Mouse (Mus musculus): ENCODE data around the gene Adad2. TPM values are rescaled to one million over a fixed set of nuclear protein-coding genes. Genes with fewer than 3 reads are reported as not detected.

The Adad2 gene
- polyA plus RNA-seq, 1 experiment = not detected

DNA sequence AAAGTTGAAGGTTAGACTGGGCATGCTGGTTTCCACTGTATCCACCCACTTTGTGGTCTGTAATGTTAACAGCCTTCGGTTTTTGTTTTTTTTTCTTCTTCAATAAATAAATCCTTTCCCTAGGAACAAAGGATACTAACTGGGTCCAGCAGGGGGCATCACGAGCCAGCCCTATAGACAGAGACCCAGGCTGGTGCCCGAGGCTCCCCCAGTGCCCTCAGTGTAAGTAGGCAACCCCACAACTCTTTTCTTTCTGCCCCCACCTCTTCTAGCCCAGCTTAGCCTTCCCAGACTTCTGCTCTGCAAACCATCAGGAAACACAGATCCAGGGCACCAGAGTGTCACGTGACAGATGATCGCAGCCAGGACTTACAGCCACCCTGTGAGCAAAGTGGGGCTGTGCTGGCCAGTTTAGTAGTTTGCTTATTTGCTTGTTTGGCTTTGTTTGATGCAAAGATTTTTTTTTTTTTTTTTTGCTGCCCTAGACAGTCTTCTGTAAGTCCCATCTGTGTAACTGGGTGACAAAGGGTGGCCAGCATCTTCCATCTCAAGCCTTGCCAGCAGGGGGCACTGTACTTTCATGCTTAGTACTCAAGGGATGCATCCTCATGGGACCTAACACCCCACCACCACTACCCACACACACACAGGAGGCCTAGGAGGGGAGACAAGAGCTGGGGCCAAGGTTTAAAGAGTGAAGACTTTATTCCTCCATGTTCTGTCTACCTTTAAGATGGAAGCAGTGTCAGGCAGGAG, 44.3 kb downstream of the Adad2 start:
- no peaks in the 10 kb centered on the region for H3K79me2 ChIP-seq (ENCODE audit: control insufficient read depth, insufficient read depth)
- no peak for TF ChIP-seq CEBPB (IDR thresholded peaks at IDR 0.05; ENCODE audit: insufficient read depth, poor library complexity, severe bottlenecking)
- no peak for TF ChIP-seq TCF3 (IDR thresholded peaks at IDR 0.05; ENCODE audit: insufficient read length, low read depth)
- TF ChIP-seq MYOD1 (IDR thresholded peaks at IDR 0.05; ENCODE audit: control insufficient read depth in 1 of 3, insufficient read length in 2 of 3, low read depth in 2 of 3) = no peak
- no peak for TF ChIP-seq TCF12 (IDR thresholded peaks at IDR 0.05; ENCODE audit: insufficient read depth, poor library complexity, severe bottlenecking)
- no peak for TF ChIP-seq MAX (IDR thresholded peaks at IDR 0.05; ENCODE audit: low read depth)
- TF ChIP-seq POLR2A (IDR thresholded peaks at IDR 0.05; ENCODE audit: insufficient read length, low read depth) = no peak
- TF ChIP-seq MYOG (IDR thresholded peaks at IDR 0.05; ENCODE audit: control insufficient read depth in 1 of 3, insufficient read depth in 1 of 3, insufficient read length in 2 of 3, low read depth in 2 of 3) = no peak
- no peak for TF ChIP-seq E2F4 (IDR thresholded peaks at IDR 0.05; ENCODE audit: insufficient read depth)
- no peak for TF ChIP-seq USF1 (IDR thresholded peaks at IDR 0.05; ENCODE audit: low read depth)
- H3ac ChIP-seq (ENCODE audit: control insufficient read depth, insufficient read length) = no peak overlapping the region
- H3K36me3 ChIP-seq (ENCODE audit: control insufficient read depth, insufficient read depth) = no peaks in the 10 kb centered on the region
- H3K27me3 ChIP-seq (ENCODE audit: control insufficient read depth, insufficient read depth, insufficient read length) = peaks cover 18% of the 10 kb centered on the region
- H3K4me2 ChIP-seq (ENCODE audit: low read depth) = no peak overlapping the region
- H3K4me3 ChIP-seq = no peak overlapping the region

DNA sequence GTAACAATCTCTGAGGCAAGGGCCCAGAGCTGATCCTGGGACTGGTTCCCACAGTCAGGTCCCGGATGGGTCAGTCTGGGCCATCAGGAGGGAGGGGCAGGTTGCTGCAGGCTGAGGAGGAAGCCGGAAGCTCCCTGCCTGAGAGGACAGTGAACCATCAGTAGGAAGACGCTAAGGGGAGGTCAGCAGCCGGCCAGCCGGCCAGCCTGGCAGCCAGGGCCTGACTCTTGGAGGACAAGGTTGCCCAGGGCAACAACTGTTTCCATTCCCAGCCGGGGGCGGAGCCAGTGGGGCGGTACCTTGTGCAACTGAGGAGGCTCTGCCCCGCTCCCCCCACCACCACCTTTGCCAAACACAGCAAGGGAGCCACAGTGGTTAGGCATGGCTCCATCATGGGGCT, 48.5 kb downstream of the Adad2 start:
- H3K4me2 ChIP-seq (ENCODE audit: low read depth) = no peak overlapping the region
- H3ac ChIP-seq (ENCODE audit: control insufficient read depth, insufficient read length) = no peak overlapping the region
- H3K36me3 ChIP-seq (ENCODE audit: control insufficient read depth, insufficient read depth) = no peaks in the 10 kb centered on the region
- H3K4me3 ChIP-seq = no peak overlapping the region
- TF ChIP-seq USF1 (IDR thresholded peaks at IDR 0.05; ENCODE audit: low read depth) = no peak
- TF ChIP-seq REST (IDR thresholded peaks at IDR 0.05; ENCODE audit: insufficient read depth, insufficient read length) = no peak
- TF ChIP-seq MYOD1 (IDR thresholded peaks at IDR 0.05; ENCODE audit: control insufficient read depth in 1 of 3, insufficient read length in 2 of 3, low read depth in 2 of 3) = no peak
- TF ChIP-seq MAX (IDR thresholded peaks at IDR 0.05; ENCODE audit: low read depth) = no peak
- no peak for TF ChIP-seq E2F4 (IDR thresholded peaks at IDR 0.05; ENCODE audit: insufficient read depth)
- TF ChIP-seq TCF3 (IDR thresholded peaks at IDR 0.05; ENCODE audit: insufficient read length, low read depth) = no peak
- no peak for TF ChIP-seq MYOG (IDR thresholded peaks at IDR 0.05; ENCODE audit: control insufficient read depth in 1 of 3, insufficient read depth in 1 of 3, insufficient read length in 2 of 3, low read depth in 2 of 3)
- no peak for TF ChIP-seq CEBPB (IDR thresholded peaks at IDR 0.05; ENCODE audit: insufficient read depth, poor library complexity, severe bottlenecking)
- TF ChIP-seq POLR2A (IDR thresholded peaks at IDR 0.05; ENCODE audit: insufficient read length, low read depth) = no peak
- no peak for TF ChIP-seq TCF12 (IDR thresholded peaks at IDR 0.05; ENCODE audit: insufficient read depth, poor library complexity, severe bottlenecking)
- no peak for TF ChIP-seq SRF (IDR thresholded peaks at IDR 0.05; ENCODE audit: control insufficient read depth, insufficient read length, low read depth)
- TF ChIP-seq POLR2AphosphoS2 (IDR thresholded peaks at IDR 0.05; ENCODE audit: insufficient read length, low read depth) = no peak
- H3K27me3 ChIP-seq (ENCODE audit: control insufficient read depth, insufficient read depth, insufficient read length) = peaks cover 22% of the 10 kb centered on the region
- no peaks in the 10 kb centered on the region for H3K79me2 ChIP-seq (ENCODE audit: control insufficient read depth, insufficient read depth)

GRCm38 (mm10) chr8:119661892-119662291, 49.3 kb downstream of the Adad2 start:
- Histone ChIP-seq H3K4me3 (no peak overlapping the region), H3K27me3 (ENCODE audit: control insufficient read depth, insufficient read depth, insufficient read length) (peaks cover 30% of the 10 kb centered on the region), H3K79me2 (ENCODE audit: control insufficient read depth, insufficient read depth) (no peaks in the 10 kb centered on the region), H3ac (ENCODE audit: control insufficient read depth, insufficient read length) (no peak overlapping the region), H3K36me3 (ENCODE audit: control insufficient read depth, insufficient read depth) (no peaks in the 10 kb centered on the region), H3K4me2 (ENCODE audit: low read depth) (no peak overlapping the region)
- TF ChIP-seq MYOD1 (IDR thresholded peaks at IDR 0.05; ENCODE audit: control insufficient read depth in 1 of 3, insufficient read length in 2 of 3, low read depth in 2 of 3) = no peak
- no peak for TF ChIP-seq USF1 (IDR thresholded peaks at IDR 0.05; ENCODE audit: low read depth)
- no peak for TF ChIP-seq REST (IDR thresholded peaks at IDR 0.05; ENCODE audit: insufficient read depth, insufficient read length)
- TF ChIP-seq MAX (IDR thresholded peaks at IDR 0.05; ENCODE audit: low read depth) = no peak
- no peak for TF ChIP-seq TCF12 (IDR thresholded peaks at IDR 0.05; ENCODE audit: insufficient read depth, poor library complexity, severe bottlenecking)
- TF ChIP-seq SRF (IDR thresholded peaks at IDR 0.05; ENCODE audit: control insufficient read depth, insufficient read length, low read depth) = no peak
- no peak for TF ChIP-seq POLR2AphosphoS2 (IDR thresholded peaks at IDR 0.05; ENCODE audit: insufficient read length, low read depth)
- TF ChIP-seq E2F4 (IDR thresholded peaks at IDR 0.05; ENCODE audit: insufficient read depth) = no peak
- no peak for TF ChIP-seq TCF3 (IDR thresholded peaks at IDR 0.05; ENCODE audit: insufficient read length, low read depth)
- no peak for TF ChIP-seq MYOG (IDR thresholded peaks at IDR 0.05; ENCODE audit: control insufficient read depth in 1 of 3, insufficient read depth in 1 of 3, insufficient read length in 2 of 3, low read depth in 2 of 3)
- TF ChIP-seq CEBPB (IDR thresholded peaks at IDR 0.05; ENCODE audit: insufficient read depth, poor library complexity, severe bottlenecking) = no peak
- no peak for TF ChIP-seq POLR2A (IDR thresholded peaks at IDR 0.05; ENCODE audit: insufficient read length, low read depth)

GRCm38 (mm10) chr8:119663440-119663839, 50.9 kb downstream of the Adad2 start:
- Histone ChIP-seq H3ac (ENCODE audit: control insufficient read depth, insufficient read length) (no peak overlapping the region), H3K27me3 (ENCODE audit: control insufficient read depth, insufficient read depth, insufficient read length) (peaks cover 45% of the 10 kb centered on the region), H3K79me2 (ENCODE audit: control insufficient read depth, insufficient read depth) (no peaks in the 10 kb centered on the region), H3K4me2 (ENCODE audit: low read depth) (no peak overlapping the region), H3K36me3 (ENCODE audit: control insufficient read depth, insufficient read depth) (no peaks in the 10 kb centered on the region), H3K4me3 (no peak overlapping the region)
- TF ChIP-seq CEBPB (IDR thresholded peaks at IDR 0.05; ENCODE audit: insufficient read depth, poor library complexity, severe bottlenecking) = no peak
- no peak for TF ChIP-seq POLR2A (IDR thresholded peaks at IDR 0.05; ENCODE audit: insufficient read length, low read depth)
- TF ChIP-seq TCF3 (IDR thresholded peaks at IDR 0.05; ENCODE audit: insufficient read length, low read depth) = no peak
- TF ChIP-seq POLR2AphosphoS2 (IDR thresholded peaks at IDR 0.05; ENCODE audit: insufficient read length, low read depth) = no peak
- no peak for TF ChIP-seq USF1 (IDR thresholded peaks at IDR 0.05; ENCODE audit: low read depth)
- no peak for TF ChIP-seq MAX (IDR thresholded peaks at IDR 0.05; ENCODE audit: low read depth)
- TF ChIP-seq MYOG (IDR thresholded peaks at IDR 0.05; ENCODE audit: control insufficient read depth in 1 of 3, insufficient read depth in 1 of 3, insufficient read length in 2 of 3, low read depth in 2 of 3) = no peak
- no peak for TF ChIP-seq TCF12 (IDR thresholded peaks at IDR 0.05; ENCODE audit: insufficient read depth, poor library complexity, severe bottlenecking)
- no peak for TF ChIP-seq REST (IDR thresholded peaks at IDR 0.05; ENCODE audit: insufficient read depth, insufficient read length)
- TF ChIP-seq MYOD1 (IDR thresholded peaks at IDR 0.05; ENCODE audit: control insufficient read depth in 1 of 3, insufficient read length in 2 of 3, low read depth in 2 of 3) = no peak
